Mouse (Mus musculus): ENCODE data around the gene Daam1. TPM values are rescaled to one million over a fixed set of nuclear protein-coding genes. Genes with fewer than 3 reads are reported as not detected.
A peak's percentile ranks its signal among the peaks of the same experiment; 100 is the strongest.

Daam1 gene
- polyA plus RNA-seq, 1 experiment from 2014 or later, result 4.5 TPM

DNA sequence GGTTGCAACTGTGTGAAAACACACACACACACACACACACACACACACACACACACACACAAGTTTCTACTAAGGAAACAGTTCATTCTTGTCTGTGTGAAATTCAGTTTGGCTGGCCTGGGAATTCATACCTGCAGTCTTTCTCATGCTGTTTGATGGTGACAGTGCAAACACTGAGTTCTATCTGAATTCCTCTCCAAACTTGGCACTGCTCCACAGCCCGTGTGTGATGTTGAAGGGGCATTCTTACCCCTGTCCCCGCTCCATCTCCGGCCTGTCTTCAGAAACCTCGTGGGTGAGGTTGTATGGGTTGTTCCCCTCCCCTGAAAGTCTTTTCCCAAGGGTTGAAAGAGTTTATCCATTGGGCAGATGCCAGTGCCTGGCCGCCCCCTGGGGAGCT is 28.2 kb downstream of the Daam1 start:
- TF ChIP-seq CTCF (IDR thresholded peaks at IDR 0.05; ENCODE audit: low read depth) (no peak), EP300 (IDR thresholded peaks at IDR 0.05; ENCODE audit: low read depth) (no peak)
- H3K27ac ChIP-seq (ENCODE audit: low read depth), result no peak overlapping the region
- no peak overlapping the region for H3K4me3 ChIP-seq (ENCODE audit: low read depth, low read length)
- no peak for DNase-seq
- H3K9me3 ChIP-seq (ENCODE audit: low read length), result no peaks in the 10 kb centered on the region
- 57% methylated on average over 5 of the region's 5 CpGs for WGBS (ENCODE audit: insufficient replicate concordance)
- H3K4me1 ChIP-seq (ENCODE audit: insufficient read depth), result peaks cover 15% of the 10 kb centered on the region
- no peak overlapping the region for H3K4me2 ChIP-seq (ENCODE audit: low read depth, low read length)
- H3K27me3 ChIP-seq (ENCODE audit: insufficient read depth, low read length), result no peaks in the 10 kb centered on the region
- no peaks in the 10 kb centered on the region; the same call in 1 of the 2 replicates for H3K36me3 ChIP-seq (replicated peaks; ENCODE audit: insufficient read depth, low read length)
- ATAC-seq, result no peak
- no peak overlapping the region for H3K9ac ChIP-seq (replicated peaks)

DNA sequence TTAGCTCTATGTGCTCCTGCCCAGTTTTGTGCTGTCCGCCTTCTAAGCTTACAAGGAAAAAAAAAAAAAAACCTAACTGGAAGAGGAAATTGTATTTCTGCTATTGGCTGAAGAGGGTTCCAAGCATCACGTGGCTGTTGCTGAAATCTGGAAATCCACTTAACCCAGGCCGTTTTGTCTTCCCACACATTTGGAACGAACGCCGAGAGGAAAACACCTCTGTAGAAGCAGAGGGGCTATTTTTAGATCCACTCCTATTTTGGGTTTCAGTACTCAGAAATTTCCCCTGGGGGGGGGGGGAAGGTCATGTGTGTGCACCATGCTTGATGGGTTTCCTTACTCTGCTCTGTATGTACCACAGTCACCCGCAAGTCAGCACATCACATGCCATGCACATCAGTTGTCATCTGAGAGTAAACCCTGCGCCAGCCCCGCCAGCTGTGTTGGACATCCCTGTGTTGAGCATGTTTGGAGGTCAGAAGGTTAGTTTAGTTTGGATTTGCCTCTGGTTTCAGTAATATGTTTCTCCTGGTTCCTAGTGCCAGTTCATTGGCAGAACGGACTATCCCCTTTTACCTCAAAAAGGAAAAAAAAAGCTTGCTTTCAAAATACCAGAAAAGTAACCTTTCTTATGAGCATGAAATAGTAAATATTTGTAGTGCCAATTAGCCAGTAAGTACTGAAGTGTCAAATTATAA is 33.1 kb downstream of the Daam1 start:
- 0 out of 2 replicates have a peak overlapping the region, but pooled peaks have one; percentile 31 for H3K27ac ChIP-seq (ENCODE audit: low read depth)
- TF ChIP-seq CTCF (IDR thresholded peaks at IDR 0.05; ENCODE audit: low read depth), result no peak
- TF ChIP-seq EP300 (IDR thresholded peaks at IDR 0.05; ENCODE audit: low read depth), result no peak
- H3K9ac ChIP-seq (replicated peaks), result no peak overlapping the region
- H3K27me3 ChIP-seq (ENCODE audit: insufficient read depth, low read length), result no peaks in the 10 kb centered on the region
- no peak overlapping the region for H3K4me3 ChIP-seq (ENCODE audit: low read depth, low read length)
- H3K9me3 ChIP-seq (ENCODE audit: low read length), result no peaks in the 10 kb centered on the region
- H3K4me2 ChIP-seq (ENCODE audit: low read depth, low read length), result no peak overlapping the region; the same call in 1 of the 2 replicates
- H3K36me3 ChIP-seq (replicated peaks; ENCODE audit: insufficient read depth, low read length), result no peaks in the 10 kb centered on the region; the same call in 1 of the 2 replicates
- H3K4me1 ChIP-seq (ENCODE audit: insufficient read depth), result peaks cover 7% of the 10 kb centered on the region; the same call in 1 of the 2 replicates
- DNase-seq (peak; percentile 50), ATAC-seq (peak; percentile 88)
- WGBS (ENCODE audit: insufficient replicate concordance), result 51% methylated on average over 10 of the region's 10 CpGs

DNA sequence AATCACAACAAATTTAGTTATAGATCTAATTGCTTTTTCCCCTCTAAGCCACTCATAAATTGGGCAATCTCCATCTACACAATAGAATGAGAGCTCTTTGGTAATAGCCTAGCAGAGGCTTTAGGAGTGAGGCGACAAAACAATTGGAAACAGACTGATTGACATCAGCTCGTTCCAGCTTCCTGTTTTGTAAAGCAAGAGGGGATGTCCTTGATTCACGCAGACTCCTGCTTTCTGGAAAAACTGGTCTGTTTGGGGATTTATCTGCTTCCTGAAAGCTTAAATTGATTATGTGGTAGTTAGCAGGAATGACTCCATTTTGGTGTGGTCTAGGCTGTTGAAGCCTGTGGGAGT is 33.6 kb downstream of the Daam1 start:
- H3K9me3 ChIP-seq (ENCODE audit: low read length), result no peaks in the 10 kb centered on the region

DNA sequence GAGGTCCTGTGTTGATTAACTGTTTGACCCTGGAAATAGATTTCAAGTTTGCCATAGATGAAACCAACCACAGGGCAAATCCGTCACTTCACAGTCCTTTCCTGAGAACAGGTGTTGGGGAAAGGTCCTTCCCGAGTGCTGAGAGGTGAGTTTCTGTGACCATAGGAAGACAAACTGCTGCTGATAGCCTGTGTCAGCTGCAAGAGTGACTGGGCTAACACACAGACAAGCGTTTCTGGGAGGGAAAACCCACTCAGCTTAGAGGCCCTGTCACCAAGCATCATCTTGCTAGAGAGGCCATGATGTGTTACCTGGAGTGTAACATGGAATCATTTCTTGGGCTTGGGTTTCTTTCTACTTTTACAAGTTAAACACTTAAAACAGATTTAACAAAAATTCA is 35.1 kb downstream of the Daam1 start:
- Histone ChIP-seq H3K4me1 (ENCODE audit: insufficient read depth) (peaks cover 8% of the 10 kb centered on the region; the same call in 1 of the 2 replicates), H3K36me3 (replicated peaks; ENCODE audit: insufficient read depth, low read length) (no peaks in the 10 kb centered on the region), H3K27ac (ENCODE audit: low read depth) (no peak overlapping the region), H3K9me3 (ENCODE audit: low read length) (no peaks in the 10 kb centered on the region), H3K4me2 (ENCODE audit: low read depth, low read length) (no peak overlapping the region), H3K4me3 (ENCODE audit: low read depth, low read length) (no peak overlapping the region), H3K9ac (replicated peaks) (no peak overlapping the region), H3K27me3 (ENCODE audit: insufficient read depth, low read length) (no peaks in the 10 kb centered on the region)
- no peak for DNase-seq
- 88% methylated on average over 3 of the region's 3 CpGs for WGBS (ENCODE audit: insufficient replicate concordance)
- no peak for TF ChIP-seq CTCF (IDR thresholded peaks at IDR 0.05; ENCODE audit: low read depth)
- no peak for TF ChIP-seq EP300 (IDR thresholded peaks at IDR 0.05; ENCODE audit: low read depth)
- no peak for ATAC-seq

More for the DNA sequence above, 33.6 kb downstream of the Daam1 start:
- no peaks in the 10 kb centered on the region; the same call in 1 of the 2 replicates for H3K36me3 ChIP-seq (replicated peaks; ENCODE audit: insufficient read depth, low read length)
- TF ChIP-seq EP300 (IDR thresholded peaks at IDR 0.05; ENCODE audit: low read depth), result no peak
- DNase-seq (no peak), ATAC-seq (peak; percentile 76)
- no peak overlapping the region for H3K4me2 ChIP-seq (ENCODE audit: low read depth, low read length)
- H3K4me1 ChIP-seq (ENCODE audit: insufficient read depth), result peaks cover 7% of the 10 kb centered on the region; the same call in 1 of the 2 replicates
- no peak overlapping the region for H3K9ac ChIP-seq (replicated peaks)
- H3K27ac ChIP-seq (ENCODE audit: low read depth), result peak overlapping the region; percentile 31
- H3K27me3 ChIP-seq (ENCODE audit: insufficient read depth, low read length), result no peaks in the 10 kb centered on the region
- 37% methylated on average over 3 of the region's 3 CpGs for WGBS (ENCODE audit: insufficient replicate concordance)
- H3K4me3 ChIP-seq (ENCODE audit: low read depth, low read length), result no peak overlapping the region

DNA sequence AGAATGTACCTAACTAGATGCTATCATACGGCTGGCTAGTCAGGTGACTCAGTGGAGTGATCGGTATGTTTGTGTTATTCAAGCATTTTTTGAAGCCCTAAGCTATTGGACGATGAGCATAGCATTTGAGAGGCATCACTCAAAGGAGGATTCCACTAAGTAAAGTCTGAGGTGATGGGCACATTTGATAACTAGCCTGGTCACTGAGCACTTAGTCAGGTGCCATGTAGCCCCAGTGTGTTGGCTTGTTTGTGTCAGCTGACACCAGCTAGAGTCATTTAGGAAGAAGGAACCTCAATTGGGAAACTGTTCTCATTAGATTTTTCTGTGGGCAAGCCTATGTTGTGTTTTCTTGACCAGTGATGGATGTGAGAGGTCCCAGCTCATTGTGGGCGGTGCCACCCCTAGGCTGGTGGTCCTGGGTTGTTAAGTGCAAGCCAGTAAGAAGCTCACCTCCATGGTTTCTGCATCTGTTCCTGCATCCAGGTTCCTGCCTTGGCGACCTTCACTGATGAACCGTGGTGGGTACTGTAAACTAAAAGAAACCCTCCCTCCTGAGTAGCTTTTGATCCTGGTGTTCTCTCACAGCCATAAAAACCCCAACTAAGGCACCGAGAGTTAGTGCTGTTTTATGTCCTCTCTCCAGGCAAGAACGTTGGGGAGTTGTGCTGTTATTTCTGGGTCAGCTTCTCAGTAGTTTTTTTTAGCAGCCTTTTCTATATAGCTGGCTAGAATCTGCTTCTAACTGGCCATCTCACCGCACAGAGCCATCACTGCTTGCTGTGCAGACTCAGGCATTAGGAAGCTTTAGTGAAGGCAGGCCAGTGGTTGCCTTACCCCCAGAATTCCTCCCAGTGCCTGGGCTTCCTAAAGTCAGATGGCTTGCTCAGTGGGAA is 36.7 kb downstream of the Daam1 start:
- Histone ChIP-seq H3K36me3 (replicated peaks; ENCODE audit: insufficient read depth, low read length) (no peaks in the 10 kb centered on the region), H3K4me2 (ENCODE audit: low read depth, low read length) (no peak overlapping the region), H3K4me3 (ENCODE audit: low read depth, low read length) (no peak overlapping the region), H3K9me3 (ENCODE audit: low read length) (no peaks in the 10 kb centered on the region), H3K27ac (ENCODE audit: low read depth) (no peak overlapping the region), H3K9ac (replicated peaks) (no peak overlapping the region), H3K4me1 (ENCODE audit: insufficient read depth) (peaks cover 16% of the 10 kb centered on the region), H3K27me3 (ENCODE audit: insufficient read depth, low read length) (no peaks in the 10 kb centered on the region)
- TF ChIP-seq EP300 (IDR thresholded peaks at IDR 0.05; ENCODE audit: low read depth), result no peak
- TF ChIP-seq CTCF (IDR thresholded peaks at IDR 0.05; ENCODE audit: low read depth), result no peak
- no peak for DNase-seq
- WGBS (ENCODE audit: insufficient replicate concordance), result 79% methylated on average over 9 of the region's 9 CpGs
- no peak for ATAC-seq

DNA sequence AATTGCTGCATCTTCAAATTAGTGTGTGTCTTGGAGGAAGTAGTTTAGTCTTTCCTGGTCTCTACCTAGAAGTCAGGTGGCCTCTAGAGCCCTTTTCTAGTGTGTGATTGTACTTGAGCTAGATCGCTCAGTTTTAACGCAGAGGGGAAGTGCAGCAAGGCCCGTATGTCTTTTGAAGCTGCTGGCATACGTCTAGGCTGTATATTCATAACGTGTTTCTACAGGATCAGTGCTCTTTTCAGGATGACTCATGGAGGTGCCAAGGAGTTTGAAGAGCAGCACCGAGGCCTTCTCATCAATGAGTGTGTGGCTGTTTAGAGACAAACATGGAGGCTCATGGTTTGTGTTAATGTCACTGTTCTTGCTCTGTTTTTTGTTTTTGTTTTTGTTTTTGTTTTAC is 39.8 kb downstream of the Daam1 start:
- 82% methylated on average over 6 of the region's 6 CpGs for WGBS (ENCODE audit: insufficient replicate concordance)
- 0 out of 2 replicates have a peak, but pooled peaks cover 2% of the 10 kb centered on the region for H3K36me3 ChIP-seq (replicated peaks; ENCODE audit: insufficient read depth, low read length)
- ATAC-seq (no peak), DNase-seq (no peak)
- H3K4me1 ChIP-seq (ENCODE audit: insufficient read depth), result peaks cover 19% of the 10 kb centered on the region
- no peaks in the 10 kb centered on the region for H3K27me3 ChIP-seq (ENCODE audit: insufficient read depth, low read length)
- no peak overlapping the region for H3K4me2 ChIP-seq (ENCODE audit: low read depth, low read length)
- H3K9me3 ChIP-seq (ENCODE audit: low read length), result no peaks in the 10 kb centered on the region
- no peak overlapping the region for H3K27ac ChIP-seq (ENCODE audit: low read depth)
- TF ChIP-seq EP300 (IDR thresholded peaks at IDR 0.05; ENCODE audit: low read depth), result no peak
- no peak for TF ChIP-seq CTCF (IDR thresholded peaks at IDR 0.05; ENCODE audit: low read depth)
- H3K9ac ChIP-seq (replicated peaks), result no peak overlapping the region
- no peak overlapping the region for H3K4me3 ChIP-seq (ENCODE audit: low read depth, low read length)

Data from liver, postnatal 0 days (tissue).